Mouse (Mus musculus) kidney, adult 2 months (tissue): ENCODE measurements around the gene Myh6. TPM values are rescaled to one million over a fixed set of nuclear protein-coding genes. Genes with fewer than 3 reads are reported as not detected.

ENCODE experiments used
- DNase-seq: peaks from one replicate; pipeline ENCODE4 v3.0.0; 2021
- H3K27ac ChIP-seq: fragments of 200-500 bp; 2 replicates; pipeline ENCODE4 v1.5.1; 2012; ENCODE audit warnings: low read depth, low read length, control low read depth, inconsistent platforms; ENCODE audit not compliant: insufficient read depth
- H3K27me3 ChIP-seq: fragments of 200-500 bp; replicated peaks from 2 replicates; pipeline ENCODE4 v1.6.1; 2012; ENCODE audit warnings: mild to moderate bottlenecking, moderate library complexity, low read length, inconsistent platforms; ENCODE audit not compliant: control insufficient read depth, insufficient read depth
- H3K36me3 ChIP-seq: fragments of 200-500 bp; 2 replicates; pipeline ENCODE4 v1.6.1; 2012; ENCODE audit warnings: mild to moderate bottlenecking, moderate library complexity, low read length, inconsistent platforms; ENCODE audit not compliant: control insufficient read depth, insufficient read depth
- H3K4me1 ChIP-seq: fragments of 200-500 bp; 2 replicates; pipeline ENCODE4 v1.6.1; 2011; ENCODE audit warnings: low read length; ENCODE audit not compliant: control insufficient read depth, insufficient read depth
- H3K4me3 ChIP-seq: fragments of 200-500 bp; 2 replicates; pipeline ENCODE4 v1.5.1; 2011; ENCODE audit warnings: mild to moderate bottlenecking, low read depth, low read length, control low read depth; ENCODE audit not compliant: insufficient read depth
- CTCF ChIP-seq: fragments of 200-500 bp; conservative IDR thresholded peaks from 2 replicates; pipeline ENCODE4 v1.5.1; 2011; ENCODE audit warnings: low read depth, mild to moderate bottlenecking, control low read depth, low read length, moderate library complexity, mixed read lengths; ENCODE audit not compliant: insufficient read depth, insufficient read length
- POLR2A ChIP-seq: fragments of 200-500 bp; IDR thresholded peaks from one replicate; pipeline ENCODE4 v1.6.1; 2011; ENCODE audit warnings: low read depth, low read length, control low read depth
- WGBS: fragments of 180-500 bp; shearing (Covaris S2); methylation state at CpG from one replicate; pipeline ENCODE4 v1.1.7; 2018; 5-methylcytosine and 5-hydroxymethylcytosine counted together
- polyA plus RNA-seq: library from polyadenylated mRNA; depleted of rRNA; stranded (reverse); fragments of >200 nt; gene quantifications from 2 replicates; pipeline ENCODE4 v1.2.3, GENCODE M21; 2012; rRNA removed

Myh6 gene
- polyA plus RNA-seq, result 0.75 and 1.5 TPM in 2 replicates

DNA sequence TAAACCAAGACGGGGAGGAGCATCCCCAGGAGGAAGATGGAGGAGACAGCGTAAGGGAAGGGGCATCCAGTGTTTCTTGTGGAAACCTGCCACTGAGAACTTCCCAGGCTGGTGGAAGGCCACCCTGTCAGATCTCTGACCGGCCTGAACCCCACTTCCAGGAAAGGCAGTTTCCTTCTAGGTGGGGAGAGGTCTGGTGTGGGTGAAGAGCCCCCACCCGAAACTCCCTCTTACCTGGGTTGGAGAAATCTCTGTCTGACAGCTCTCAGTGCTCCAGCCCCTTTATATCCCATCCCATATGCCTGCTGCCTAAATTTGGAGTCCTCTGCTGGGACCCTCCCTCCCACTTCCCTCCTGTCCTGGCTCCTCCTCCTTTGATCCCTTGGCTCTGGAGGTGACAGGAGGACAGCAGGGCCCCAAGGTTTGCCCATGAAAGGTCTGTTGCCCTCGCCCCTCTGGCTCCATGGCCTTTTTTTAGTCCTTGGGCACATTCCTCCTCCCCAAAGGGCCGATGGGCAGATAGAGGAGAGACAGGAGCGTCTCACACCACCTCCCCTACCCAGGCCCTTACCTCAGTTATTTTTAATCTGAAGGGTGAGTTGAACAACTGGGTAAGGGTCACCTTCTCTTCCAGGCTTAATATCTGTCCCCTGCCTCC lies at the start of gene Myh6:
Myh6 (minus strand) TSS at position 608 of the 658 bp plus-strand sequence.
- Histone ChIP-seq H3K4me3 (no peak within 1 kb of the TSS), H3K4me1 (no peaks in the 10 kb centered on the region), H3K27me3 (no peaks in the 10 kb centered on the region), H3K36me3 (no peaks in the 10 kb centered on the region), H3K27ac (no peak within 1 kb of the TSS)
- WGBS, result 84% methylated on average over 7 of the region's 7 CpGs
- TF ChIP-seq POLR2A (no peak), CTCF (no peak)
- no peak for DNase-seq

DNA sequence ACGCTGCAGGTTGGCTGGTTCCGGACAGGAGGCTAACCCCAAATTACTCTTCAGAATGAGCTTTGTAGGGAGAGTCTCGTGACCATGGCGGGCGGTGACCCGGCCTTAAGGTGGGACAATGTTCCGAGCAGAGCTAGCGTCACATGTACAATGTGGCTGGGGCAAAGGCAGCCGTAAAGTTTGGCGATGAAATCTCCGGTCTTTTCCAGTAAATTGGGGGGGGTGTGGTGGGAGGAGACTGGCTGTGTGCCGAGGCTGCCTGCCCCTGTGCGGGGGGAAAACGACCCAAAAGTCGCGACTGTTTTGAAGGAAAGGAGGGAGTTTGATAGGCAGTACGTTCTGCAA lies 49.0 kb upstream of the Myh6 start:
- no peak for DNase-seq
- TF ChIP-seq POLR2A, result no peak
- no peak for TF ChIP-seq CTCF
- H3K36me3 ChIP-seq, result no peaks in the 10 kb centered on the region
- no peaks in the 10 kb centered on the region for H3K27me3 ChIP-seq
- peak overlapping the region; percentile 76 for H3K4me3 ChIP-seq
- under 1% methylated on average over 17 of the region's 17 CpGs for WGBS
- peak overlapping the region; percentile 61; the same call in 1 of the 2 replicates for H3K27ac ChIP-seq
- peaks cover 3% of the 10 kb centered on the region; the same call in 1 of the 2 replicates for H3K4me1 ChIP-seq

DNA sequence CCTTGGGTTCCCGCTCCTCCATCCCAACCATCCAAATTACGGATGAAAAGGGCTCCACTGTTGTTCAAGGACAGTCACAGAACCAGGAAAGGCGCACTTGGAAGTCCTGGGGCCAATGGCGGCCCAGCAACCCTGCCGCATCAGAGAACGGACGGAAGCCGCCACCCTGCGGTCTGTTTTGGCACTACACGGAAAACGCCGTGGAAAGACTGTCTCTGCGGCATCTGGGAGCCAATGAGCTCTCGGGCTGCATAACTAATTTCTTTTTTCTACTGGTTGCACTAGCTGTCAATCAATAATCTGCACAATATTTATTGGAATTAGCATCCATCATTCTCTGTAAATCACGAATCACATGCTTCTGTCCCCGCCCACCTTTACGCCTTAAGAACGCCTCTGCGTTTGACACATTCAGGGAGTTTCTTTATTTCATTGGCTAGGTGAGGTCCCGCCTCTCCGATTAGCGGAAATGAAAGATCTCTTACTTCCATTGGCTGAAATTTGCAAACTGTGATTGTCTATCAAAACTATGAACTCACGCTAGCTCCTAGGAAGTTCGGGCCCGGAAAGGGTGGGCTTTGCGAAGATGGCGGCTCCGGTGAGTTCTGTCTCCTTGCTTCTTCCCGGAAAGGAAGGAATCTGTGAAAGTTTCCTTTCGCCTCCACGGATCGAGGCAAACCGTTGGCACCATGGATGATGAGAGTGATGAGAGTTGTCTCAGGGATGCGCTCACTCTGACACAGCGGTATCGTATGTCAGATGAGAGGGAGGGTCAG lies 48.5 kb upstream of the Myh6 start, which contains the start of gene Ngdn:
Ngdn (plus strand) TSS at position 464 of the 776 bp plus-strand sequence.
- H3K27me3 ChIP-seq, result no peaks in the 10 kb centered on the region
- H3K36me3 ChIP-seq, result no peaks in the 10 kb centered on the region
- TF ChIP-seq CTCF, result peak; percentile 84
- peak; percentile 69 for TF ChIP-seq POLR2A
- 1% methylated on average over 36 of the region's 36 CpGs for WGBS
- H3K27ac ChIP-seq, result peak within 1 kb of the TSS; percentile 90
- peak within 1 kb of the TSS; percentile 76 for H3K4me3 ChIP-seq
- peak; percentile 100 for DNase-seq
- peaks cover 3% of the 10 kb centered on the region; the same call in 1 of the 2 replicates for H3K4me1 ChIP-seq

DNA sequence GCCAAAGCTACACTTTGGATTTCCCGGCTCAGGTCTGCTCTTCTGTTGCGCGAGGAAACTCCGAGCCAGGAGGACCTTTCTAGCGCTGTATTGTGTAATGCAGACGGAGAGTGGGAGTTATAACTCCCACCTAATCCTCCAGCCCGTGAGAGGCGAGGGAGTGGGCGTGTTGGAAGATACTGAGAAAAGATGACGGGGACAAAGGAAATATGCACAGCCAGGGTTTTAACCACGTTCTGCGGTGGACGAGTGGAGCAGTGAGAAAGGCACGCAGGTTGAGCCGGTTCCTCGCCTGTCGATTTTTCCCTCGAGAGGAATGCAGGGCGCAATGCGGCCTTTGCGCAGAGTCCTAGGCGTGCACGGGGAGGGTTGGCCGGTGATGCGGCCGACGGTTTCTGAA lies 47.9 kb upstream of the Myh6 start:
- Histone ChIP-seq H3K27me3 (no peaks in the 10 kb centered on the region), H3K4me1 (peaks cover 3% of the 10 kb centered on the region; the same call in 1 of the 2 replicates), H3K4me3 (peak overlapping the region; percentile 64), H3K36me3 (no peaks in the 10 kb centered on the region), H3K27ac (peak overlapping the region; percentile 90)
- TF ChIP-seq POLR2A, result no peak
- no peak for DNase-seq
- WGBS, result under 1% methylated on average over 27 of the region's 27 CpGs

DNA sequence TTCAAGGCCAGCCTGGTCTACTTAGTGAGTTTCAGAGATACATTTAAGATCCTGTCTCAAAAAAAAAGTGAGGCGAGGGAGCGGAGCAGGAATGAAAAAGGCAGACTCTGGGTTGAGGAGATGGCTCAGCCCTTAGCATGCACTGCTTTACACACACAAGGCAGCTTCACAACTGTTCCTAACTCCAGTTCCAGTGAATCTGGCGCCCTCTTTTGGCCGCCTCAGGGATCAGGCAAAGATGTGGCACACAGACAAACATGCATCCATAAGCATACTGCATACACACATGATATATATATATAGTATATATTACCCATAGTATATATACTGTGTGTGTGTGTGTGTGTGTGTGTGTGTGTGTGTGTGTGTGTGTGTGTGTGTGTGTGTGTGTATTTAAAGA lies 44.4 kb upstream of the Myh6 start:
- Histone ChIP-seq H3K27ac (no peak overlapping the region), H3K27me3 (no peaks in the 10 kb centered on the region), H3K4me1 (peaks cover 3% of the 10 kb centered on the region; the same call in 1 of the 2 replicates), H3K36me3 (no peaks in the 10 kb centered on the region), H3K4me3 (no peak overlapping the region)
- peak; percentile 26 for DNase-seq
- WGBS, result 79% methylated on average over 4 of the region's 4 CpGs
- TF ChIP-seq CTCF, result peak; percentile 44
- no peak for TF ChIP-seq POLR2A

DNA sequence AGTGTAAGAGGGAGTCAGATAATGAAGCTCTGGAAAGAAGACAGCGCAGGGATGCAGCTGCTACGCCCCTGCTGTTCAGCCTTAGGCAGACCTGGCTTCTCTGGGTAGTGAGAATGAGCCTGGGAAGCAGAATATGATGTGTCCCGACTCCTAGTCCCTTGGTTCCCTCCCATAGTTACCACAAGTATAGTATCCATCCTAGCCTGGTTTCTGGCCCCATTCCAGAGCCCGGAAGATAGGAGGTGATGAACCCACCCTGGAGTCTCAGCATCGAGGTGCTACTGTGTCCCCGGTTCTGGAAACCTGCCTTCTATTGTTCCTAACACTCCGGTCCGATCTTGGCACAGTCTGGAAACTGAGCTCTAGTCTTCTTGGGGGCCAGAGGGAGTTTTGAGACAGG lies 41.7 kb upstream of the Myh6 start:
- no peak for DNase-seq
- H3K27ac ChIP-seq, result no peak overlapping the region
- no peaks in the 10 kb centered on the region for H3K36me3 ChIP-seq
- H3K4me1 ChIP-seq, result no peaks in the 10 kb centered on the region
- no peak overlapping the region for H3K4me3 ChIP-seq
- TF ChIP-seq CTCF (no peak), POLR2A (no peak)
- WGBS, result 81% methylated on average over 8 of the region's 8 CpGs
- H3K27me3 ChIP-seq, result no peaks in the 10 kb centered on the region
